Mouse (Mus musculus): ENCODE results near the gene Srrt. TPM values are rescaled to one million over a fixed set of nuclear protein-coding genes. Genes with fewer than 3 reads are reported as not detected.

Gene Srrt
- polyA plus RNA-seq (2015; fragmentation: Illumina TruSeq; extraction: RNeasy Lipid Tissue Mini Kit (QIAGEN cat#74804); ENCODE audit: insufficient read depth, low read depth, low replicate concordance), result 77.8 TPM

DNA sequence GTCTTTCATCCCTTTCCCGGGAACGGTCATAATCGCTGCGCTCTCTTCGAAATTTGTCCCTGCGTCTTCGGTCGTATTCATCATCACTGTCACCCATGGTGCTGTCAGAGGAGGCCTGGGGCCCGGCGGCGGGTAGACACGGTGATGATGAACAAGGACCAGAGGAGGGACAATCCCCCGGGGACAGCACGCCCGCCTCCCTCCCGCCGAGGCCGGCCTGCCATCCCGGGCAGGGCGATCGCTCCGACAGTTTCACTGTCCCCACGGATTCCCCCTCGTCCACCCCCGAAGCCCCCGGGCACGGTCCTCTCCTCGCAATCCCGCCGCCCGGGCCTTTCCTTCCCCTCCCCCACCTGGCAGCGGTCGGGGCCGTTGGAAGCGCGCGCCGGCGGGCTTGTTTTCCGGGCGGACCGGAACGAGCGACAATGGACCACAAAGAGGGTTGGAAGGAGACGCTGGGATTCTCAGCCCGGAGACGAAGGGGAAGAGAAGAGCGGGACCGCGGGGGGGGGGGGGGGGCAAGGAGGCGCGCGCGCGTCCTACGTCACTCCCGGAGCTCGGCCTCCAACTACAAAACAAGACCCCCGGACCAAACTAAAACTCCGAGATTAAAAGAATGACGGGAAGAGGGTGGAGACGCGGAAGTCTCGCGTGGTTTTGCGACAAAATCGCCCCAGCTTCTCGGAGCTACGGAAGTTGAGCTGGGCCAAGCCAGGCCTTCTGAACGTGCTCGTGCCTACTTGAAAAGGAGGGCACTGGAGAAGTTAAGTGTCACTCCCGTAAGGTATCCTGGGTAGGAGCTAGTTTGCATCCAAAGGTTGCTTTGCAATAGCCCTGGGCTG is at the start of gene Srrt:
TSS of gene Srrt (minus strand) at position 604 of the 842 bp plus-strand sequence.

DNA sequence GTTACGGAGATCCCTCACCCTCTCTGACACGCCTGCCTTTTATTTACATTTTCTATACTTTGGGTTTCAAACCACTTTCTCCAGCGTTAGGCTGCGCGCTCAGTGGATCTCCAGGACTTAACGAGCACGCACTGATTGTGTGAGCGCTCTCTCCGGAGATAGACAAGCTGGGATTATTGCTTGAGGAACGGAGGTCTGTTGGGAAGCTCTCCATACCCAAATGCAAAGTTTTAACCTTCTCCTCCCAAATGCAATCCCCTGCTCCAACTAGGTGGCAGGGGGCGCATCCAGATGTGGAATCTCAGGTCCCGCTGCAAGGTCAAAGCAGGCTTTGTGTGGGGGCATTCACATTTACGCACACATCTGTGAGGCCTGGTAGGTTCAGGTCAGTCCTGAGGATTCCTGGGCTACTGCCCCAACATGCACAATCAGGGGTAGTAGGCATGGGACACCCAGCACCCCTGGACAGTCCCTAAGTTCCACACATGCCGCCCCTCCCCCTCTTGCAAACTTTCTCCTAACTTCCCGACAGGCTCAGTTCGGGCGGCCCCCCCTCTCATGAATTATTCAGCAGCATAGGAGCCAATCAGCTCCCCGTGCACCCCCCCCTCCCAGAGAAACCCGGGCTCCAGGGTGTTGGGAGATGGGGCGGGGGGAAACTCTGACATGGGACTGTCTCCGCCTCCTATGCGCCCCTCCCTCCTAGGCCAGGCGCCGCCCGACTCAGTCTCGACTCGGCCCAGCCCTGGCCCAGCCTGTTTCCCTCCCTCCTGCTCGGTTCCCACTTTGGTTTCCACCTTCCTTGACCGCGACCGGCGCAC is 42.1 kb upstream of the Srrt start, which contains the start of gene Ephb4:
TSS of gene Ephb4 (plus strand) at position 726 of the 821 bp plus-strand sequence.

DNA sequence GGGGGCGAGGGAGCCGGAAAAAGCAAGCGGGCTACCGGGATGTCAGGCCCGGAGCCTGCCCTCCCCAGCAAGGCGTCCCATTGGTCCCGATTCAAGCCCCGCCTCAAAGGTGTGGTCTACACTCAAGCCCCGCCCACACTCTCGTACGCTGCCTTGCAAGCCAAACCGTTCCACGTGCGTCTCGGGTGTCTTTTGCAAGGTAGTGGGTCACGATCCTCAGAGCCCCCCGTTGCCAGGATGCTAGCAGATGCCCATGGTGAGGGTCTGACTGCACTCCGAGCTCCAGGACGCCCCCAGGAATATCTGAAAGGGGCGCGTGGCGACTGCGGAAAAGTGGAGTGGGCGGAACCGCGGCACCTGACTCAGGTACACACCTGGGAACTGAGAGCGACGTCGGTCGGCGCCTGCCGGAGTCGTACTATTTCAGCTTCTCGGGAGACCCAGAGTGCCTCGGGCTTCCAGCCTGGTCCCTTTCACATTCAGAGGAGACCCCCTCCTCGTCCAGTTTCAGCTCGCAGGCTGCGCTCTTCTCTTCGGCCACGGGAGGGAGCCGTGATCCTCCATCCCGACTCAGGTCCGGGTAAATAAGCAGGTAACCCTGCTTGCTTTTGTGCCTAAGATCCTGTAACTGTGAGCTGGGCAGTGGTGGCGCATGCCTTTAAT is 26.2 kb upstream of the Srrt start, which contains the start of gene Slc12a9:
TSS of gene Slc12a9 (minus strand) at position 86 of the 663 bp plus-strand sequence.

DNA sequence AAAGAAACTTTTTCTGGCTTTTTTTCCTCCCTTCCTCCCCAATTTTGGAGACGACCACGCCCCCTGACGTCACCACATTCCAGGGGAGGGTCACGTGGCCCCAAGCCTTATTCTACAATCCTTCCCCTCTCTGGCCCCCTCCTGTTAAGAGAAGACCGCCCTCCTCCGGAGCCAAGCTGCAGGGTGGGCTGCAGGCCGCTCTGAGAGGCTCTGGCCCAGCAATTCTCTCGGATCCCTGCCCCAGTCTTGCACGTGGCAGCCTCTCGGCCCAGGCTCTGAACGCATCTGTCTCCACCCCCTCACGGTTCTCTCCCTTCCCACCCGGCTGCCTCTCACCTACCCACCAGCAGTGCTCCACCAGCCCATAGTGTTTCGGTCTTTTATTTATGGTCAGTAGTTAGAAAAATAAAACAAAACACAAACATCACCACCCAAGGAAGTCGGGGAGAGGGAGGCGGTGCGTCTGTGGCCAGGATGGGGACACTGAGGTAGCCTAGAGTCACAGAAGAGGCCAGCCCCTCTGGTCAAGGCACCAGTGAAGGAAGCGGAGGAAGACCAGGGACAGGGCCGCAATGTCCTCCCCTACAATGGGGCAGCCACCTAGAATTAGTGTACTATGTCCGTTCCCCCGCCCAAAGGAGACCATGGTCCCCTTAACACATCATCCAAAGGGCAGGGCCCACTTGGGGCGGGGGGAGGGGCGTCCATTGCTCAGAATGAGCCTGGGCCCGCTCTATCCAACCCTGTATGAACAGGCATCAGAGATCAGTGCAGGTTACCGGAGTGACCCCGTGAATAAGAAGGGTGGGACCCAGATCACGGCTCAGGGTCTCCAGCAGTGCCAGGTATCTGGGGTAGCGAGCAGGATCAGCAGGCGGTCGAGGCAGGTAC is 7.0 kb upstream of the Srrt start, which contains the start of gene Trip6:
TSS of gene Trip6 (minus strand) at position 212 of the 891 bp plus-strand sequence.

DNA sequence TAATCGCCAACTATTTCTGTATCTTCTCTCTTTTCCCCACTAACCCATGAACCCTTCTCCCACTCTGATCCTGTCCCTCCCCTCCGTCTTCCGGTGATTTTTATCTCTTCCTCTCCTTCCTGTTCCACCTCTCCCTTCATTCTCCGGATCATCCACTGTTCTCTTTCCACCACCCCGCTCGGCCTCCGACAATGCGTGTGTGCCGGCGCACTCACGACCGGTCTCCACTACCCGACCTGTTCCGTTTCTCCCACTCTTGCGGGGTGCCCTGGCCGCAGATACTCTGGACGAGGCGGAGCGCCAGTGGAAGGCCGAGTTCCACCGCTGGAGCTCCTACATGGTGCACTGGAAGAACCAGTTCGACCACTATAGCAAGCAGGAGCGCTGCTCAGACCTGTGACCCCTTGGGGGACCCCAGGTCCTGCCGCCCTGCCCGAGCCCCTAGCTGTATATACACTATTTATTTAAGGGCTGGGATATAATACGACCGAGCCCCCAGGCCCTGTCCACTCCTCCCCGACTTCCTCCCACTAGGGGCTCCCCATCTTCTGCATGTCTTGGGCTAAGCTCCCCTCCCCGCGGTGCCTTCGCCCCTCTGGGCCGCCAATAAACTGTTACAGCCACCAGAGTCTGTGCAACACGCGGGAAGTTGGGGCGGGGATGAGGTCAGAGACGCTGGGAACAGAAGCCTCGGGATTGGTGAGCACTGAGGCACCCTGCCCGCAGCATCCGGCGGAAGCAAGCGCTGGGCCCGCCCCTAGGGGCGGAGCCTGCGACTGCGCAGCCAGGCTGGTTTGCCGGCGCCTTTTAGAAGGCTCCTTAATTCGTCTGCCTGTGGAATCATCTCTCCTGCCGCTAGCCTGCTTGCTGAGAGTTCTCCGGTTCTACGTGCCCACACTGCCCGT is 13.4 kb downstream of the Srrt start, which contains the start of gene Ufsp1:
TSS of gene Ufsp1 (plus strand) at position 791 of the 905 bp plus-strand sequence.

DNA sequence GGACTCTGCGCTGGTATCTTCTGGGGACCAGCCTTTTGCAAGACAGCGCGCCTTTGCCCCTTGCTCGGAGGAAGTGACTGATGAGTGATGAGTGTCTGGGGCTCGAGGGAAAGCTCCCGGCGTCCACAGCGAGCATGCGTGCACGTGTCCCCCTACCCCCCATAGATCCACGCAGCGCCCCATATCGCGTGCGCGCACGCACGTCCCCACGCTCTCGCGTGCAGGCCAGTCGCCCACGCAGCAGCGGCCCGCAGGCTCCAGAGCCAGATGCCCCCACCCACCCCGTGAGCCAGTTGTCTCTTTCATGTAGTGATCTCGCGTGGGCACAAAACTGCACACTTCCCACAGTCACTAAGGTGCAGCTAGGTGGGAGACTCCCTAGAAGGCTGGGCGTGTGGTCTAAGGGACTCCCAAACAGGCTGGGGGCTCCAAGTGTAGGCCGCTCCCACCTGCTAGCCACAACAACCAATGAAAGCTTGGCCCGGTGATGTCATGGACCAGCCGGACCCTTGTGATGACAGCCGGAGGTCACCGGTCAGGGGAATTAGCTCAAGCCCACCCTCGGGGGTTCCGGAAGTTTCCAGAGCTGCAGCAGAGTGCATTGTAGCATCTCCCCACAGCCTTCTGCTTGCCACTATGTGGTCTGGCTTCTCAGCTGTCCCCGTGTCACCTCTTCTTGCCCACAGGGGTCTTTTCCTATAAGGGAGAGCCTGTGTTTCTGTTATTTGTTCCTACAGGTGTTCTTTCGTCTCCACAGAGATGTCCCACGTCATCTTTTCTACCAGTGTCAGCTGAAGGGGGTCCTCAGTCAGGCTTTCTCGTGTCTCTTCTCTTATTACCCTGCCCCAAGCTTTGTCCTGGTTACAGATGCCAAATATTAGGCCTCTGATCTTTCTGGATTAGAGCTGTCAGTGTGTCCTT is 20.2 kb downstream of the Srrt start, which contains the start of gene Ache:
TSS of gene Ache (plus strand) at position 488 of the 921 bp plus-strand sequence.

Other genes starting within 250 kb of the Srrt start
- gene Serpine1, start 235.4 kb downstream of the Srrt start, polyA plus RNA-seq (2015; fragmentation: Illumina TruSeq; extraction: RNeasy Lipid Tissue Mini Kit (QIAGEN cat#74804); ENCODE audit: insufficient read depth, low read depth, low replicate concordance), result 2.3 TPM
- gene Trim56, start 191.5 kb downstream of the Srrt start, polyA plus RNA-seq (2015; fragmentation: Illumina TruSeq; extraction: RNeasy Lipid Tissue Mini Kit (QIAGEN cat#74804); ENCODE audit: insufficient read depth, low read depth, low replicate concordance), result 5.6 TPM
- not detected for gene Muc3, start 158.4 kb downstream of the Srrt start, polyA plus RNA-seq (2015; fragmentation: Illumina TruSeq; extraction: RNeasy Lipid Tissue Mini Kit (QIAGEN cat#74804); ENCODE audit: insufficient read depth, low read depth, low replicate concordance)
- not detected for gene Muc3a, start 95.3 kb downstream of the Srrt start, polyA plus RNA-seq (2015; fragmentation: Illumina TruSeq; extraction: RNeasy Lipid Tissue Mini Kit (QIAGEN cat#74804); ENCODE audit: insufficient read depth, low read depth, low replicate concordance)
- 3.5 TPM for gene Ache, start 20.2 kb downstream of the Srrt start, polyA plus RNA-seq (2015; fragmentation: Illumina TruSeq; extraction: RNeasy Lipid Tissue Mini Kit (QIAGEN cat#74804); ENCODE audit: insufficient read depth, low read depth, low replicate concordance)
- gene Ufsp1, start 13.0 kb downstream of the Srrt start, polyA plus RNA-seq (2015; fragmentation: Illumina TruSeq; extraction: RNeasy Lipid Tissue Mini Kit (QIAGEN cat#74804); ENCODE audit: insufficient read depth, low read depth, low replicate concordance), result 2.3 TPM
- gene Trip6, start 6.7 kb upstream of the Srrt start, polyA plus RNA-seq (2015; fragmentation: Illumina TruSeq; extraction: RNeasy Lipid Tissue Mini Kit (QIAGEN cat#74804); ENCODE audit: insufficient read depth, low read depth, low replicate concordance), result 8.1 TPM
- 8.2 TPM for gene Slc12a9, start 25.9 kb upstream of the Srrt start, polyA plus RNA-seq (2015; fragmentation: Illumina TruSeq; extraction: RNeasy Lipid Tissue Mini Kit (QIAGEN cat#74804); ENCODE audit: insufficient read depth, low read depth, low replicate concordance)
- 15.6 TPM for gene Ephb4, start 42.4 kb upstream of the Srrt start, polyA plus RNA-seq (2015; fragmentation: Illumina TruSeq; extraction: RNeasy Lipid Tissue Mini Kit (QIAGEN cat#74804); ENCODE audit: insufficient read depth, low read depth, low replicate concordance)
- gene Zan, start 169.4 kb upstream of the Srrt start, polyA plus RNA-seq (2015; fragmentation: Illumina TruSeq; extraction: RNeasy Lipid Tissue Mini Kit (QIAGEN cat#74804); ENCODE audit: insufficient read depth, low read depth, low replicate concordance), result 0.06 TPM
- gene Pop7, start 194.8 kb upstream of the Srrt start, polyA plus RNA-seq (2015; fragmentation: Illumina TruSeq; extraction: RNeasy Lipid Tissue Mini Kit (QIAGEN cat#74804); ENCODE audit: insufficient read depth, low read depth, low replicate concordance), result 3.0 TPM
- 8.7 TPM for gene Gigyf1, start 210.9 kb upstream of the Srrt start, polyA plus RNA-seq (2015; fragmentation: Illumina TruSeq; extraction: RNeasy Lipid Tissue Mini Kit (QIAGEN cat#74804); ENCODE audit: insufficient read depth, low read depth, low replicate concordance)
- gene Epo, start 225.6 kb upstream of the Srrt start, polyA plus RNA-seq (2015; fragmentation: Illumina TruSeq; extraction: RNeasy Lipid Tissue Mini Kit (QIAGEN cat#74804); ENCODE audit: insufficient read depth, low read depth, low replicate concordance), result not detected
- gene Gnb2, start 225.8 kb upstream of the Srrt start, polyA plus RNA-seq (2015; fragmentation: Illumina TruSeq; extraction: RNeasy Lipid Tissue Mini Kit (QIAGEN cat#74804); ENCODE audit: insufficient read depth, low read depth, low replicate concordance), result 138 TPM
- gene Actl6b, start 245.8 kb upstream of the Srrt start, polyA plus RNA-seq (2015; fragmentation: Illumina TruSeq; extraction: RNeasy Lipid Tissue Mini Kit (QIAGEN cat#74804); ENCODE audit: insufficient read depth, low read depth, low replicate concordance), result 3.0 TPM

Measured in pancreas, adult 10 weeks (tissue).